Mouse (Mus musculus) T-helper 2 cell (primary cell): ENCODE results near the gene AC161166.1.
"Not testable (repeated sequence)": the region's sequence is repeated elsewhere in the genome, so short reads cannot be mapped to it uniquely, and the experiment has no call there.

ENCODE experiments used
- in situ Hi-C: fragments of 300-600 bp; cut with MboI, MseI; formaldehyde crosslinking; loops from one replicate; pipeline ENCODE4 v1.15.1; 2025; ENCODE audit warnings: high pct_unique_total_duplicates

AC161166.1 gene

GRCm38 (mm10) chr7:24486654-24487130, 25.6 kb downstream of the AC161166.1 start:
- in situ Hi-C loops: no loop called here

- in situ Hi-C loops: no loop called here
Observed at GRCm38 (mm10) chr7:24485481-24485880, 26.8 kb downstream of the AC161166.1 start.

GRCm38 (mm10) chr7:24483291-24483690, 29.0 kb downstream of the AC161166.1 start:
- in situ Hi-C loops: not testable (repeated sequence)

- in situ Hi-C loops: no loop called here
Observed at GRCm38 (mm10) chr7:24482208-24483020, 29.8 kb downstream of the AC161166.1 start.

- in situ Hi-C loops: no loop called here
Observed at GRCm38 (mm10) chr7:24481474-24482207, 30.6 kb downstream of the AC161166.1 start, which contains the start of gene Cadm4. Cadm4 (plus strand) TSS chr7:24482023.

- in situ Hi-C loops: no loop called here
Observed at GRCm38 (mm10) chr7:24480986-24481473, 31.2 kb downstream of the AC161166.1 start.

GRCm38 (mm10) chr7:24480121-24480941, 31.9 kb downstream of the AC161166.1 start:
- in situ Hi-C loops: no loop called here

GRCm38 (mm10) chr7:24479685-24480084, 32.6 kb downstream of the AC161166.1 start:
- in situ Hi-C loops: no loop called here

- in situ Hi-C loops: no loop called here
Observed at GRCm38 (mm10) chr7:24478911-24479310, 33.3 kb downstream of the AC161166.1 start.

GRCm38 (mm10) chr7:24476856-24477255, 35.4 kb downstream of the AC161166.1 start:
- in situ Hi-C loops: no loop called here

GRCm38 (mm10) chr7:24476338-24476737, 35.9 kb downstream of the AC161166.1 start:
- in situ Hi-C loops: no loop called here

- in situ Hi-C loops: no loop called here
Observed at GRCm38 (mm10) chr7:24474811-24475506, 37.3 kb downstream of the AC161166.1 start.

GRCm38 (mm10) chr7:24473913-24474529, 38.2 kb downstream of the AC161166.1 start:
- in situ Hi-C loops: no loop called here

- in situ Hi-C loops: no loop called here
Observed at GRCm38 (mm10) chr7:24472937-24473336, 39.3 kb downstream of the AC161166.1 start.

- in situ Hi-C loops: no loop called here
Observed at GRCm38 (mm10) chr7:24472442-24472841, 39.8 kb downstream of the AC161166.1 start.

GRCm38 (mm10) chr7:24470356-24470755, 41.9 kb downstream of the AC161166.1 start:
- in situ Hi-C loops: no loop called here

- in situ Hi-C loops: loop anchor here (5.0 kb wide), 1 partner anchor 37 kb away; no protein-coding TSS in a partner anchor
Observed at GRCm38 (mm10) chr7:24469126-24469525, 43.1 kb downstream of the AC161166.1 start.

- in situ Hi-C loops: loop anchor here (5.0 kb wide), 1 partner anchor 36 kb away; no protein-coding TSS in a partner anchor
Observed at GRCm38 (mm10) chr7:24467886-24468285, 44.4 kb downstream of the AC161166.1 start.

GRCm38 (mm10) chr7:24466835-24467234, 45.4 kb downstream of the AC161166.1 start:
- in situ Hi-C loops: loop anchor here (5.0 kb wide), 1 partner anchor 35 kb away; no protein-coding TSS in a partner anchor
